14 mouse cellular contexts compared by ENCODE assay signal in the genomic region with DNA sequence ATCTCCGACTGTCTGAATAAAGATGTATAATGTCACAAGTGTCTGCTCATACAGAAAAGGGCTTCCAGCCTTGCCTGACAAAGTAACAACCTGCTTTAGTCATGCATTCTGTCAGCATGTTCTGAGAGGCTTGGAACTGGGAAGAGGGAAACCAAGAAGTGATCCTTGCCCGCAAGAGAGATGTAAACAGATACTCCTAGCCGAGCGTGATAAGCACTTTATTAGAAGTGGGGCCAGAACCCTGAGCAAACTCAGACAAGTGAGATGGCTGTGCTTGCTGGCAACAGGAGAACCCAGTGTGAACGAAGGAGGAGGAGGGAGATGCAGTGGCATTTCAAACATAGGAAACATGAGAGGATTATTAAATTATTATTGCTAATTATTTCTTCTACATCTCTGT.
"Had no signal": no experiment of that assay in that cellular context is flagged by ENCODE, and none has a peak within 500 bp of the region (broad histone marks: within the 10 kb centered on the region; RNA-seq: fewer than 3 reads in every experiment).

No protein-coding gene starts in this region.

- H3K9me3 ChIP-seq: limb, embryonic 15.5 days; liver, embryonic 12.5 days; lung, embryonic 15.5 days; midbrain, embryonic 12.5 days had no signal

- ATAC-seq: inflammation-experienced regulatory T-cells, adult 6 months; liver, embryonic 12.5 days; midbrain, embryonic 16.5 days had no signal

- H3K4me1 ChIP-seq: limb, embryonic 15.5 days; liver, embryonic 12.5 days; midbrain, embryonic 12.5 days had no signal

- H3K36me3 ChIP-seq: limb, embryonic 15.5 days; liver, embryonic 12.5 days; lung, embryonic 15.5 days; midbrain, embryonic 12.5 days had no signal

- H3K27me3 ChIP-seq: limb, embryonic 15.5 days; lung, embryonic 15.5 days; midbrain, embryonic 12.5 days had no signal

- H3K27ac ChIP-seq: kidney, postnatal 0 days; limb, embryonic 15.5 days; liver, embryonic 12.5 days; lung, embryonic 15.5 days; midbrain, embryonic 12.5 days had no signal

- H3K4me2 ChIP-seq: limb, embryonic 15.5 days; liver, embryonic 12.5 days; lung, embryonic 15.5 days; midbrain, embryonic 12.5 days had no signal

- DNase-seq: kidney, adult 8-10 months; kidney, postnatal 36 days; layer of hippocampus, adult 9-11 months; layer of hippocampus, postnatal 36 days; right cerebral cortex, postnatal 14 days; thymus, adult 18-20 months; thymus, postnatal 14 days had no signal

- H3K4me3 ChIP-seq: limb, embryonic 15.5 days; liver, embryonic 12.5 days; lung, embryonic 15.5 days; midbrain, embryonic 12.5 days had no signal

- H3K9ac ChIP-seq: limb, embryonic 15.5 days; liver, embryonic 12.5 days; lung, embryonic 15.5 days; midbrain, embryonic 12.5 days had no signal
